Mouse (Mus musculus) liver, embryonic 12.5 days (tissue): Measurements from ENCODE around the gene Zfand5. TPM values are rescaled to one million over a fixed set of nuclear protein-coding genes. Genes with fewer than 3 reads are reported as not detected.

Source experiments
- ATAC-seq: fragments of 200-750 bp; cut with Nextera tagmentation; 2 replicates; pipeline ENCODE4 v1.8.0; 2017; ENCODE audit warnings: moderate number of reproducible peaks, mild to moderate bottlenecking, moderate library complexity
- H3K27ac ChIP-seq: fragments of 300-500 bp; sonication (generic); 2 replicates; pipeline ENCODE4 v1.5.1; 2016; ENCODE audit warnings: mild to moderate bottlenecking
- H3K27me3 ChIP-seq: fragments of 300-500 bp; sonication (generic); replicated peaks from 2 replicates; pipeline ENCODE4 v1.6.1; 2016; ENCODE audit warnings: mild to moderate bottlenecking, moderate library complexity
- H3K36me3 ChIP-seq: fragments of 300-500 bp; sonication (generic); 2 replicates; pipeline ENCODE4 v1.6.1; 2016; ENCODE audit warnings: mild to moderate bottlenecking, moderate library complexity
- H3K4me1 ChIP-seq: fragments of 300-500 bp; sonication (generic); 2 replicates; pipeline ENCODE4 v1.6.1; 2016
- H3K4me2 ChIP-seq: fragments of 300-500 bp; sonication (generic); 2 replicates; pipeline ENCODE4 v1.6.1; 2016; ENCODE audit warnings: mild to moderate bottlenecking, moderate library complexity
- H3K4me3 ChIP-seq: fragments of 300-500 bp; sonication (generic); 2 replicates; pipeline ENCODE4 v1.5.1; 2016; ENCODE audit warnings: mild to moderate bottlenecking, moderate library complexity
- H3K9ac ChIP-seq: fragments of 300-500 bp; sonication (generic); 2 replicates; pipeline ENCODE4 v1.6.1; 2016; ENCODE audit warnings: mild to moderate bottlenecking, moderate library complexity
- H3K9me3 ChIP-seq: fragments of 300-500 bp; sonication (generic); replicated peaks from 2 replicates; pipeline ENCODE4 v1.6.1; 2016; ENCODE audit warnings: mild to moderate bottlenecking, moderate library complexity
- WGBS: fragments of 180-500 bp; shearing (Covaris S2); methylation state at CpG from one replicate; pipeline ENCODE4 v1.1.7; 2016; ENCODE audit not compliant: insufficient replicate concordance; 5-methylcytosine and 5-hydroxymethylcytosine counted together
- polyA plus RNA-seq: library from polyadenylated mRNA; unstranded; fragments of >200 nt; fragmentation: Nextera tagmentation; extraction: Ambion mirVana; gene quantifications from 2 replicates; pipeline ENCODE4 v1.2.1, GENCODE M21; 2016

Zfand5 gene
- polyA plus RNA-seq, 1 experiment from 2014 or later = 63.3 TPM

- Histone ChIP-seq H3K4me2 (no peak overlapping the region), H3K4me3 (no peak overlapping the region), H3K4me1 (no peaks in the 10 kb centered on the region), H3K9me3 (no peaks in the 10 kb centered on the region), H3K27me3 (no peaks in the 10 kb centered on the region), H3K36me3 (no peaks in the 10 kb centered on the region), H3K27ac (no peak overlapping the region), H3K9ac (no peak overlapping the region)
- ATAC-seq = no peak
- 69% methylated on average over 6 of the region's 6 CpGs for WGBS
Observed at GRCm38 (mm10) chr19:21330305-21331115, 58.4 kb downstream of the Zfand5 start.

GRCm38 (mm10) chr19:21331621-21332155, 59.6 kb downstream of the Zfand5 start:
- Histone ChIP-seq H3K27me3 (no peaks in the 10 kb centered on the region), H3K36me3 (no peaks in the 10 kb centered on the region), H3K9ac (no peak overlapping the region), H3K27ac (no peak overlapping the region), H3K4me3 (no peak overlapping the region), H3K9me3 (no peaks in the 10 kb centered on the region), H3K4me2 (no peak overlapping the region), H3K4me1 (no peaks in the 10 kb centered on the region)
- no peak for ATAC-seq
- 65% methylated on average over 11 of the region's 11 CpGs for WGBS

Other genes with a start within 250 kb of the Zfand5 start
- 0.30 and 0.50 TPM in 2 replicates for gene Gda, start 201.2 kb downstream of the Zfand5 start, polyA plus RNA-seq